Mouse (Mus musculus) brain, embryonic 14.5 days (tissue): ENCODE results near the gene Spsb1. TPM values are rescaled to one million over a fixed set of nuclear protein-coding genes. Genes with fewer than 3 reads are reported as not detected.
A peak's percentile ranks its signal among the peaks of the same experiment; 100 is the strongest.

Experiments
- DNase-seq: peaks from one replicate; pipeline ENCODE4 v3.0.0-alpha.2; 2011; ENCODE audit warnings: low read depth
- CTCF ChIP-seq: fragments of 200-500 bp; IDR thresholded peaks from 2 replicates; pipeline ENCODE4 v1.5.1; 2012; ENCODE audit warnings: inconsistent platforms, mild to moderate bottlenecking, moderate library complexity, borderline replicate concordance; ENCODE audit not compliant: insufficient read depth, insufficient read length; ENCODE audit errors: extremely low read depth
- POLR2A ChIP-seq: fragments of 200-500 bp; IDR thresholded peaks from 2 replicates; pipeline ENCODE4 v1.6.1; 2012; ENCODE audit warnings: mild to moderate bottlenecking, inconsistent platforms, borderline replicate concordance; ENCODE audit not compliant: poor library complexity, insufficient read depth, insufficient read length, severe bottlenecking; ENCODE audit errors: extremely low read depth
- polyA plus RNA-seq: library from polyadenylated mRNA; depleted of rRNA; stranded (reverse); fragments of >200 nt; gene quantifications from 2 replicates; pipeline ENCODE4 v1.2.3, GENCODE M21; 2012; rRNA removed

The Spsb1 gene
- polyA plus RNA-seq, 1 experiment, result 6.4 TPM

GRCm38 (mm10) chr4:149855892-149856807, 98.7 kb downstream of the Spsb1 start:
- DNase-seq, result peak; percentile 39

GRCm38 (mm10) chr4:149855180-149855891, 99.5 kb downstream of the Spsb1 start:
- DNase-seq, result no peak
- TF ChIP-seq CTCF (no peak), POLR2A (no peak)

More at GRCm38 (mm10) chr4:149855892-149856807, 98.7 kb downstream of the Spsb1 start:
- TF ChIP-seq CTCF (no peak), POLR2A (no peak)

- TF ChIP-seq POLR2A, result no peak
- no peak for TF ChIP-seq CTCF
- DNase-seq, result no peak
Observed at GRCm38 (mm10) chr4:149854770-149855169, 100.1 kb downstream of the Spsb1 start.

- TF ChIP-seq POLR2A, result no peak
- no peak for TF ChIP-seq CTCF
Observed at GRCm38 (mm10) chr4:149854301-149854708, 100.5 kb downstream of the Spsb1 start.

GRCm38 (mm10) chr4:149853698-149854284, 101.1 kb downstream of the Spsb1 start:
- no peak for DNase-seq
- TF ChIP-seq CTCF, result no peak
- TF ChIP-seq POLR2A, result no peak

More at GRCm38 (mm10) chr4:149854301-149854708, 100.5 kb downstream of the Spsb1 start:
- peak; percentile 95 for DNase-seq

- TF ChIP-seq POLR2A, result no peak
- TF ChIP-seq CTCF, result no peak
- no peak for DNase-seq
Observed at GRCm38 (mm10) chr4:149851554-149851953, 103.3 kb downstream of the Spsb1 start.

GRCm38 (mm10) chr4:149850674-149851073, 104.2 kb downstream of the Spsb1 start:
- no peak for DNase-seq
- TF ChIP-seq POLR2A (no peak), CTCF (no peak)

- TF ChIP-seq POLR2A, result no peak
- no peak for TF ChIP-seq CTCF
- no peak for DNase-seq
Observed at GRCm38 (mm10) chr4:149850045-149850444, 104.8 kb downstream of the Spsb1 start.

- TF ChIP-seq CTCF (no peak), POLR2A (no peak)
- no peak for DNase-seq
Observed at GRCm38 (mm10) chr4:149849035-149849434, 105.8 kb downstream of the Spsb1 start.

- TF ChIP-seq POLR2A, result no peak
- no peak for TF ChIP-seq CTCF
- DNase-seq, result peak; percentile 34
Observed at GRCm38 (mm10) chr4:149846861-149847631, 107.8 kb downstream of the Spsb1 start.

Other genes starting within 250 kb of the Spsb1 start
- 67.6 and 74.0 TPM in 2 replicates for gene Tmem201, start 217.0 kb downstream of the Spsb1 start, polyA plus RNA-seq
- gene Slc25a33, start 180.8 kb downstream of the Spsb1 start, polyA plus RNA-seq, result 15.0 and 16.1 TPM in 2 replicates
- 3.2 and 5.8 TPM in 2 replicates for gene H6pd, start 54.0 kb upstream of the Spsb1 start, polyA plus RNA-seq
- gene Gpr157, start 132.3 kb upstream of the Spsb1 start, polyA plus RNA-seq, result 0.85 and 1.2 TPM in 2 replicates
- gene Slc2a5, start 164.2 kb upstream of the Spsb1 start, polyA plus RNA-seq, result 2.7 and 3.0 TPM in 2 replicates
- gene Slc2a7, start 193.9 kb upstream of the Spsb1 start, polyA plus RNA-seq, result not detected in 2 replicates
- gene Car6, start 246.3 kb upstream of the Spsb1 start, polyA plus RNA-seq, result not detected in 2 replicates